Comparison of ENCODE assay signal across 19 mouse cellular contexts in the genomic region with DNA sequence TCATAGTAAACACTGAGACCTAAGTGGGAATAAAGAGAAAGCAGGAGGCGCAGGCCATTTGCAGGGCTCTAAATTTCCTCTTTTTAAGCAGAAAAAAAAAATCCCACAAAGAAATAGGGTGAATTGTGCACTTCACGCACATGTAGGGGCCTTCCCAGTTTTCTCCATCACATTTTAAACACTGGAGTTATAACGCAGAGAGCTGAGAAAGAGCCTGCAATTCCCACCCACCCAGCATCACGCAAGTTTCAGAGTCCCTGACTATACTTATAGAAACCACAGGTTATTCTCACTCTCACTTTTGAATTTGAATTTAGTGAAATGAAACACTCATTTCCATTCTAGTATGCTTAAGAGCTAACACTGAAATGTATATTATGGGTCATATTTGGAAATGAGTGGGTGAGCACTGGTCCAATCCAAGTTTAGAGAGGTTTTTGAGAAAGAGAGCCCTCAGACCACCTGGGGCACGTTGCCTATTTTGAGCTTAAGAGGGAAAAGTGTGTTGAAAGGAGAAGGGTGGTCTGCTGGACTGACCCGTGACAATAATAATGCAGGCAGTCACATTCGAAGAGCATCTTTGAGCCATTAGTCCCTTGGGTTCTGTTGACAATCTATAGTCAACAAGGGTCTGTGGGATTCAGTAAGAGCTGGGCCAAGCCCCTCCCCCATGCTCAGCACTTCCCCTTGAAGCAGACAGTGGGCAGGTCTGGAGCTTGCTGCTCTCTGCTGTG.
DNase-seq lines count a peak whose midpoint lies in the region; ATAC-seq and TF ChIP-seq lines count a peak whose summit lies in the region.
"Had no signal": no experiment of that assay in that cellular context is flagged by ENCODE, and none has a peak within 500 bp of the region (broad histone marks: within the 10 kb centered on the region; RNA-seq: fewer than 3 reads in every experiment).

No protein-coding gene starts in this region.

- TF ChIP-seq CTCF in embryonic fibroblast, embryonic 13.5 days (IDR thresholded peaks at IDR 0.05; ENCODE audit: borderline replicate concordance, insufficient read depth, low read length), result no peak

- H3K4me1 ChIP-seq in heart, embryonic 13.5 days, result peaks cover 45% of the 10 kb centered on the region
- H3K4me1 ChIP-seq in lung, embryonic 16.5 days (replicated peaks; ENCODE audit: control insufficient read depth, insufficient read depth, low read length), result peaks cover 23% of the 10 kb centered on the region
- peaks cover 24% of the 10 kb centered on the region for H3K4me1 ChIP-seq in embryonic fibroblast, embryonic 13.5 days (ENCODE audit: control insufficient read depth, insufficient read depth, low read length)
- H3K4me1 ChIP-seq in embryonic facial prominence, embryonic 10.5 days, result peaks cover 4% of the 10 kb centered on the region
- H3K4me1 ChIP-seq: neural tube, embryonic 12.5 days had no signal

- H3K9me3 ChIP-seq in heart, embryonic 13.5 days, result no peaks in the 10 kb centered on the region
- H3K9me3 ChIP-seq in lung, embryonic 16.5 days (ENCODE audit: control insufficient read depth, low read length), result no peaks in the 10 kb centered on the region
- no peaks in the 10 kb centered on the region for H3K9me3 ChIP-seq in embryonic facial prominence, embryonic 10.5 days
- H3K9me3 ChIP-seq: embryonic facial prominence, embryonic 12.5 days; midbrain, embryonic 10.5 days; neural tube, embryonic 12.5 days had no signal

- 71% methylated on average over 7 of the region's 7 CpGs for WGBS in heart, embryonic 13.5 days
- 67% methylated on average over 7 of the region's 7 CpGs for WGBS in lung, embryonic 16.5 days
- WGBS in embryonic facial prominence, embryonic 10.5 days, result 83% methylated on average over 7 of the region's 7 CpGs

- H3K4me2 ChIP-seq in heart, embryonic 13.5 days, result no peak overlapping the region; the same call in 1 of the 2 replicates
- H3K4me2 ChIP-seq in lung, embryonic 16.5 days (ENCODE audit: low read depth, low read length), result no peak overlapping the region
- H3K4me2 ChIP-seq: embryonic facial prominence, embryonic 12.5 days; liver, embryonic 11.5 days; neural tube, embryonic 12.5 days had no signal

- no peaks in the 10 kb centered on the region for H3K27me3 ChIP-seq in heart, embryonic 13.5 days (replicated peaks)
- H3K27me3 ChIP-seq in lung, embryonic 16.5 days (ENCODE audit: control insufficient read depth, insufficient read depth, low read depth, low read length), result no peaks in the 10 kb centered on the region
- H3K27me3 ChIP-seq in embryonic facial prominence, embryonic 10.5 days (replicated peaks; ENCODE audit: low read depth, poor library complexity, severe bottlenecking), result no peaks in the 10 kb centered on the region
- H3K27me3 ChIP-seq: embryonic facial prominence, embryonic 12.5 days; neural tube, embryonic 12.5 days had no signal

- H3K4me3 ChIP-seq in heart, embryonic 13.5 days, result no peak overlapping the region
- H3K4me3 ChIP-seq in lung, embryonic 16.5 days (ENCODE audit: low read length), result no peak overlapping the region
- H3K4me3 ChIP-seq in embryonic fibroblast, embryonic 13.5 days (ENCODE audit: insufficient read depth, low read length), result no peak overlapping the region
- no peak overlapping the region for H3K4me3 ChIP-seq in embryonic facial prominence, embryonic 10.5 days
- H3K4me3 ChIP-seq: embryonic facial prominence, embryonic 12.5 days; midbrain, embryonic 10.5 days; neural tube, embryonic 12.5 days had no signal

- H3K9ac ChIP-seq in heart, embryonic 13.5 days, result 0 out of 2 replicates have a peak overlapping the region, but pooled peaks have one; percentile 14
- H3K9ac ChIP-seq in lung, embryonic 16.5 days (ENCODE audit: low read length), result no peak overlapping the region
- H3K9ac ChIP-seq: embryonic facial prominence, embryonic 12.5 days; neural tube, embryonic 12.5 days had no signal

- no peak for TF ChIP-seq POLR2A in embryonic fibroblast, embryonic 13.5 days (IDR thresholded peaks at IDR 0.05; ENCODE audit: low read depth, low read length)

- no peak for DNase-seq in heart, adult 9 months (ENCODE audit: low spot score in 2 of 2)
- no peak for DNase-seq in lung, postnatal 10 days
- DNase-seq in spleen, postnatal 4 days (ENCODE audit: low spot score in 2 of 2), result no peak
- DNase-seq in embryonic facial prominence, embryonic 10.5 days (ENCODE audit: low spot score), result no peak
- DNase-seq: adrenal gland, postnatal 10 days; cerebellum, adult 9-11 months; kidney, adult 2 months; kidney, postnatal 36 days; layer of hippocampus, adult 9-11 months; right cerebral cortex, adult 18-20 months had no signal

- H3K27ac ChIP-seq in heart, embryonic 13.5 days (replicated peaks), result peak overlapping the region; percentile 80
- H3K27ac ChIP-seq in lung, embryonic 16.5 days (ENCODE audit: low read length), result peak overlapping the region; percentile 71
- peak overlapping the region; percentile 96 for H3K27ac ChIP-seq in embryonic fibroblast, embryonic 13.5 days (ENCODE audit: insufficient read depth, low read length)
- no peak overlapping the region for H3K27ac ChIP-seq in embryonic facial prominence, embryonic 10.5 days (replicated peaks)
- H3K27ac ChIP-seq: embryonic facial prominence, embryonic 12.5 days; macrophage; midbrain, embryonic 10.5 days; neural tube, embryonic 12.5 days had no signal

- no peaks in the 10 kb centered on the region for H3K36me3 ChIP-seq in heart, embryonic 13.5 days
- no peaks in the 10 kb centered on the region for H3K36me3 ChIP-seq in lung, embryonic 16.5 days (ENCODE audit: control insufficient read depth, insufficient read depth, low read length)
- H3K36me3 ChIP-seq in embryonic facial prominence, embryonic 10.5 days (replicated peaks), result no peaks in the 10 kb centered on the region
- H3K36me3 ChIP-seq: embryonic facial prominence, embryonic 12.5 days; midbrain, embryonic 10.5 days; neural tube, embryonic 12.5 days had no signal

- ATAC-seq in heart, embryonic 13.5 days (ENCODE audit: extremely low read depth, insufficient number of reproducible peaks, low FRiP score, low TSS enrichment), result no peak
- no peak for ATAC-seq in lung, embryonic 16.5 days (ENCODE audit: low read depth)
- ATAC-seq: forebrain, embryonic 16.5 days had no signal
